Mouse (Mus musculus) mature B cell (primary cell): Measurements from ENCODE around the gene Krtcap2.

Experiments used
- in situ Hi-C: fragments of 300-500 bp; cut with MboI; formaldehyde crosslinking; loops from 2 replicates; pipeline ENCODE4 v1.14.3; 2019

The Krtcap2 gene

GRCm38 (mm10) chr3:89225321-89225815, 20.4 kb upstream of the Krtcap2 start:
- in situ Hi-C loops = no loop called here

- in situ Hi-C loops = no loop called here
Measured at GRCm38 (mm10) chr3:89225918-89226317, 19.8 kb upstream of the Krtcap2 start.

- in situ Hi-C loops = no loop called here
Measured at GRCm38 (mm10) chr3:89226361-89226760, 19.4 kb upstream of the Krtcap2 start.

- in situ Hi-C loops = no loop called here
Measured at GRCm38 (mm10) chr3:89226900-89227299, 18.9 kb upstream of the Krtcap2 start, which contains the start of gene Mtx1. Gene Mtx1 (minus strand): TSS chr3:89227088.

GRCm38 (mm10) chr3:89227307-89228179, 18.2 kb upstream of the Krtcap2 start:
- in situ Hi-C loops = no loop called here

- in situ Hi-C loops = no loop called here
Measured at GRCm38 (mm10) chr3:89228180-89228549, 17.6 kb upstream of the Krtcap2 start.

- in situ Hi-C loops = no loop called here
Measured at GRCm38 (mm10) chr3:89228836-89229235, 16.9 kb upstream of the Krtcap2 start, which contains the start of gene Muc1. Gene Muc1 (plus strand): TSS chr3:89229057.

GRCm38 (mm10) chr3:89229276-89229675, 16.5 kb upstream of the Krtcap2 start:
- in situ Hi-C loops = no loop called here

GRCm38 (mm10) chr3:89230561-89230960, 15.2 kb upstream of the Krtcap2 start:
- in situ Hi-C loops = no loop called here

- in situ Hi-C loops = no loop called here
Measured at GRCm38 (mm10) chr3:89231345-89231744, 14.4 kb upstream of the Krtcap2 start.

GRCm38 (mm10) chr3:89231772-89232275, 13.9 kb upstream of the Krtcap2 start:
- in situ Hi-C loops = no loop called here

- in situ Hi-C loops = no loop called here
Measured at GRCm38 (mm10) chr3:89232614-89233013, 13.2 kb upstream of the Krtcap2 start.

- in situ Hi-C loops = no loop called here
Measured at GRCm38 (mm10) chr3:89233562-89234110, 12.1 kb upstream of the Krtcap2 start.

- in situ Hi-C loops = no loop called here
Measured at GRCm38 (mm10) chr3:89236516-89236915, 9.2 kb upstream of the Krtcap2 start.

- in situ Hi-C loops = no loop called here
Measured at GRCm38 (mm10) chr3:89237682-89238081, 8.1 kb upstream of the Krtcap2 start.

GRCm38 (mm10) chr3:89238494-89238893, 7.3 kb upstream of the Krtcap2 start:
- in situ Hi-C loops = no loop called here

GRCm38 (mm10) chr3:89242331-89242895, 3.4 kb upstream of the Krtcap2 start:
- in situ Hi-C loops = no loop called here

- in situ Hi-C loops = no loop called here
Measured at GRCm38 (mm10) chr3:89243609-89244008, 2.2 kb upstream of the Krtcap2 start.

- in situ Hi-C loops = no loop called here
Measured at GRCm38 (mm10) chr3:89244158-89244981, 1.4 kb upstream of the Krtcap2 start.

GRCm38 (mm10) chr3:89244982-89245687, 631 bp upstream of the Krtcap2 start:
- in situ Hi-C loops = loop anchor here (5.0 kb wide), 1 partner anchor 52 kb away; no protein-coding TSS in a partner anchor
